8 mouse cellular contexts compared by ENCODE assay signal in genomic region chr14:14904750-14905529, GRCm38 (mm10).
DNase-seq lines count a peak whose midpoint lies in the region; ATAC-seq lines count a peak whose summit lies in the region.

No protein-coding gene starts in this region.

- H3K4me1 ChIP-seq in intestine, embryonic 14.5 days (replicated peaks; ENCODE audit: control insufficient read depth, insufficient read depth, low read length), result no peaks in the 10 kb centered on the region
- H3K4me1 ChIP-seq in megakaryocyte, embryonic 14.5 days, result peaks cover 6% of the 10 kb centered on the region

- no peak overlapping the region for H3K9ac ChIP-seq in intestine, embryonic 14.5 days (ENCODE audit: low read length)

- H3K36me3 ChIP-seq in intestine, embryonic 14.5 days (ENCODE audit: control insufficient read depth, insufficient read depth, low read length), result no peaks in the 10 kb centered on the region
- no peaks in the 10 kb centered on the region for H3K36me3 ChIP-seq in megakaryocyte, embryonic 14.5 days (replicated peaks; ENCODE audit: low read length)

- WGBS in intestine, embryonic 14.5 days, result 17% methylated on average over 9 of the region's 9 CpGs

- no peaks in the 10 kb centered on the region for H3K27me3 ChIP-seq in intestine, embryonic 14.5 days (replicated peaks; ENCODE audit: control insufficient read depth, insufficient read depth, low read length)
- H3K27me3 ChIP-seq in megakaryocyte, embryonic 14.5 days (replicated peaks), result peaks cover 3% of the 10 kb centered on the region

- H3K4me2 ChIP-seq in intestine, embryonic 14.5 days (ENCODE audit: low read length), result peak overlapping the region; percentile 36

- H3K9me3 ChIP-seq in intestine, embryonic 14.5 days (ENCODE audit: control insufficient read depth, low read length), result no peaks in the 10 kb centered on the region
- H3K9me3 ChIP-seq in megakaryocyte, embryonic 14.5 days, result no peaks in the 10 kb centered on the region

- H3K4me3 ChIP-seq in intestine, embryonic 14.5 days (ENCODE audit: low read depth, low read length), result no peak overlapping the region
- peak overlapping the region; percentile 81 for H3K4me3 ChIP-seq in megakaryocyte, embryonic 14.5 days (replicated peaks)

- peak; percentile 53 to 56 for DNase-seq in adrenal gland, adult 18-20 months (ENCODE audit: low spot score in 2 of 2)
- peak; percentile 82 for DNase-seq in embryo, embryonic 10.5 days (ENCODE audit: low spot score)
- DNase-seq in gastrocnemius, postnatal 25 days, result peak; percentile 14
- DNase-seq in intestine, embryonic 14.5 days (ENCODE audit: low spot score), result peak; percentile 68
- DNase-seq in left cerebral cortex, adult 9 months (ENCODE audit: low spot score in 2 of 2), result peak; percentile 23 to 80
- peak; percentile 69 to 80 for DNase-seq in right cerebral cortex, postnatal 10 days (ENCODE audit: low spot score in 2 of 2)
- DNase-seq in yolk sac, embryonic 10.5 days (ENCODE audit: low spot score), result peak; percentile 44

- ATAC-seq in intestine, embryonic 14.5 days (replicated peaks; ENCODE audit: low FRiP score, low TSS enrichment, low read depth), result peak; percentile 79; the same call in 1 of the 2 replicates

- no peak overlapping the region for H3K27ac ChIP-seq in intestine, embryonic 14.5 days (ENCODE audit: low read depth)

Comparison
In these comparisons a context has a peak if more than half of its experiments do, and no peak if none do; other contexts are left out.
1. DNase-seq: peak in every context shown above with its lines; median percentile 82 in embryo, embryonic 10.5 days; 74 in right cerebral cortex, postnatal 10 days; 68 in intestine, embryonic 14.5 days; 54 in adrenal gland, adult 18-20 months; 52 in left cerebral cortex, adult 9 months; 44 in yolk sac, embryonic 10.5 days; 14 in gastrocnemius, postnatal 25 days.